Mouse (Mus musculus): ENCODE results near the gene Olfr1396.

GRCm38 (mm10) chr11:49105752-49106151 lies 8.9 kb downstream of the Olfr1396 start:
- no peak for TF ChIP-seq GATA1 (IDR thresholded peaks at IDR 0.05; ENCODE audit: borderline replicate concordance, low read length)
- no peak for TF ChIP-seq FLI1 (IDR thresholded peaks at IDR 0.05; ENCODE audit: low read length)
